Mouse (Mus musculus): Measurements from ENCODE around the gene 1700056E22Rik.
A peak's percentile ranks its signal among the peaks of the same experiment; 100 is the strongest.

The 1700056E22Rik gene

GRCm38 (mm10) chr1:184034011-184034557, at the start of gene 1700056E22Rik:
1700056E22Rik (minus strand) TSS chr1:184034301.
- DNase-seq: peak; percentile 98 to 100

GRCm38 (mm10) chr1:184083166-184083565, 49.1 kb upstream of the 1700056E22Rik start:
- DNase-seq: no peak

- no peak for DNase-seq
Measured at GRCm38 (mm10) chr1:184082661-184083060, 48.6 kb upstream of the 1700056E22Rik start.

GRCm38 (mm10) chr1:184079304-184079703, 45.2 kb upstream of the 1700056E22Rik start:
- DNase-seq: no peak

GRCm38 (mm10) chr1:184076756-184077155, 42.7 kb upstream of the 1700056E22Rik start:
- peak; percentile 8 to 22 for DNase-seq

GRCm38 (mm10) chr1:184076065-184076464, 42.0 kb upstream of the 1700056E22Rik start:
- DNase-seq: no peak

- DNase-seq: no peak
Measured at GRCm38 (mm10) chr1:184068971-184069370, 34.9 kb upstream of the 1700056E22Rik start.

- no peak for DNase-seq
Measured at GRCm38 (mm10) chr1:184067704-184068558, 33.8 kb upstream of the 1700056E22Rik start.

GRCm38 (mm10) chr1:184066460-184067287, 32.6 kb upstream of the 1700056E22Rik start:
- DNase-seq: no peak

GRCm38 (mm10) chr1:184065589-184066361, 31.7 kb upstream of the 1700056E22Rik start:
- DNase-seq: no peak

- no peak for DNase-seq
Measured at GRCm38 (mm10) chr1:184064306-184064705, 30.2 kb upstream of the 1700056E22Rik start.

- no peak for DNase-seq
Measured at GRCm38 (mm10) chr1:184061901-184062300, 27.8 kb upstream of the 1700056E22Rik start.

GRCm38 (mm10) chr1:184060828-184061734, 27.0 kb upstream of the 1700056E22Rik start:
- DNase-seq: no peak

GRCm38 (mm10) chr1:184060381-184060780, 26.3 kb upstream of the 1700056E22Rik start:
- DNase-seq: peak; percentile 27 to 41

- DNase-seq: no peak
Measured at GRCm38 (mm10) chr1:184059814-184060213, 25.7 kb upstream of the 1700056E22Rik start.

- DNase-seq: no peak
Measured at GRCm38 (mm10) chr1:184058206-184058605, 24.1 kb upstream of the 1700056E22Rik start.

GRCm38 (mm10) chr1:184054176-184054575, 20.1 kb upstream of the 1700056E22Rik start:
- no peak for DNase-seq

GRCm38 (mm10) chr1:184053711-184054110, 19.6 kb upstream of the 1700056E22Rik start:
- no peak for DNase-seq

- DNase-seq: no peak
Measured at GRCm38 (mm10) chr1:184053141-184053540, 19.0 kb upstream of the 1700056E22Rik start.

- DNase-seq: no peak
Measured at GRCm38 (mm10) chr1:184052331-184052730, 18.2 kb upstream of the 1700056E22Rik start.

- DNase-seq: peak in 1 of 2 experiments; percentile 60
Measured at GRCm38 (mm10) chr1:184051824-184052223, 17.7 kb upstream of the 1700056E22Rik start.
